Mouse (Mus musculus): ENCODE results near the gene Hspg2.
A peak's percentile ranks its signal among the peaks of the same experiment; 100 is the strongest.

Gene Hspg2

DNA sequence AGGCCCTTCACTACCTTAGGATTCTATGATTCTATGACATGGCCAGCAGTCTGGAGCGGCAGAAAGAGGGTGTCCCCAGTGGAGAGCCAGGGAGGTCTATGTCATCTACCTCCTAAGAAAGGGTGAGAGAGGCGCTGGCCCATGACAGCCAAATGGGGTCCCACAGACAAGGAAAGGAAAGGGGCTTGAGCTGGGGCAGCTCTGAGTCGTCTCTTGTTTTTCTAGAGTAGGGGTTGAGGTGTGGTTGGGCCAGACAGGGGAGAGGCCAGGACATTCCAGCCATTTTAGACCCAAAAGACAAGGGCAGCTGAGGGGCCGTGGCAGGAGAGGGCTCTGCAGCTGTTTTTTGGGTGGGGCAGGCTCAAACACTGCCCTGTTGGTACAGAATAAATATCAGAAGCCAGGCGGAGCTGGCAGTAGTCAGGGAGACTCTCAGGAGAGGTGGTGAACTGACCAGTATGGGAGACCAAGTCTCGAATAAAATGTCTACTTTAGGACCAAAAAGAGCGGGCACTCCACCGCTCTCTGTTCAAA, 15.3 kb upstream of the Hspg2 start, which contains the start of gene 1700013G24Rik:
1700013G24Rik (plus strand) TSS at position 51 of the 534 bp plus-strand sequence.
- no peaks in the 10 kb centered on the region for H3K27me3 ChIP-seq (ENCODE audit: control insufficient read depth, insufficient read depth, low read length, poor library complexity, severe bottlenecking)
- H3K36me3 ChIP-seq (ENCODE audit: control insufficient read depth, insufficient read depth, low read length, poor library complexity, severe bottlenecking): no peaks in the 10 kb centered on the region
- no peak for DNase-seq (ENCODE audit: low read depth, low spot score)

DNA sequence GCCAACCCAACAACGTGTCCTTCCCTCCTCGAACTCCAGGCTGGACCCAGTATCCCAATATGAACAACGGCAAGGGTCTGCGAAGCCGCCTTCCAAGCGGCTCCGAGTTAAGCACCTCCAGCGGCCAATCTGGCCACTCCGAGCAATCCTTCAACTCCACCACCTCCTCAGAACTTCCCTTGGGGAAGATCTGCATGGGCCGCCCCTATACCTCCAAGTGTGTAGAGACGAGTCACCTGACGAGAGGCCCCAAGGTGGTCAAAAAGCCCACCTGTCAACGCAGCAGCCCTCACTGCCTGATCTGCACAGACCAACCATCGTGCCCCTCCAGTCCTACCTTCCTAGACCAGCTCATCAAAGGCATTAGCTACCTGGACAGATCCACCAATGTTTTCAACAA, 14.0 kb upstream of the Hspg2 start:
- Histone ChIP-seq H3K36me3 (ENCODE audit: control insufficient read depth, insufficient read depth, low read length, poor library complexity, severe bottlenecking) (no peaks in the 10 kb centered on the region), H3K27me3 (ENCODE audit: control insufficient read depth, insufficient read depth, low read length, poor library complexity, severe bottlenecking) (no peaks in the 10 kb centered on the region)
- no peak for DNase-seq (ENCODE audit: low read depth, low spot score)

DNA sequence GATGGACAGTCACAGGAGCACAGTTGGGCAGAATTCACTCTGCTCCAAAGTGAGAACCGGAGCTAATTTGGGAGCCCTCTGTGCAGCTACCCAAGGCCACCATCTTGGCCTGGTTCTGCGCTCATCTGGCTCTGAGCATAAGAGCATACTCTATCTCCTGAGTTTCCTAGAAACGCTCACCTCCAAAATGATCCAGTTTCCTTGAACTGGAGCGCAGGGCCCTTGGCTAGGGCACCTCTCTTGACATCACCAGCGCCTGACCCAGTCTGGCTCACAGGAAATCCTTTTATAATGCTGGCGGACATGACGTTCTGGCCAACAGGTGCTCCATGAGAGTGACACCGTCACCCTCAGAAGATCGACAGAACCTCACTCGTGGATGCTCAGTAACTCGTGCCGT, 12.0 kb upstream of the Hspg2 start:
- no peak for DNase-seq (ENCODE audit: low read depth, low spot score)
- Histone ChIP-seq H3K27me3 (ENCODE audit: control insufficient read depth, insufficient read depth, low read length, poor library complexity, severe bottlenecking) (no peaks in the 10 kb centered on the region), H3K36me3 (ENCODE audit: control insufficient read depth, insufficient read depth, low read length, poor library complexity, severe bottlenecking) (no peaks in the 10 kb centered on the region)

DNA sequence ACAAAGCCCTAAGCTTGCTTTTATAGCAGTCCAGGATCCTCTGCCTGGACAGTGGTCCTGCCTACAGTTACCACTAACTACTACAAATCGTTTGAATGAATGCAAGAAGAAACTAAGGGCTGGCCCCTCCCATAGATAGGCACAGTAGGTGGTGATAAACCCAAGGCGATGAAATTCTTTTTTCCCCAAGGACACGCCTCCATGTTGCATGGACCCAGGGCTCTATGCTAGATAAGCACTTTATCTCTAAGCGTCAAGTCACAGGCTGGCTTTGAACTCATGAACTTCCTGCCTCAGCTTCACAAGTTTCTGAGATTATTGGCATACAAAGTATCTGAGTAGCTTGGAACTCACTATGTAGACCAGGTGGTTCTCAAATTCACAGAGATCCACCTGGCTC, 11.3 kb upstream of the Hspg2 start:
- Histone ChIP-seq H3K27me3 (ENCODE audit: control insufficient read depth, insufficient read depth, low read length, poor library complexity, severe bottlenecking) (no peaks in the 10 kb centered on the region), H3K36me3 (ENCODE audit: control insufficient read depth, insufficient read depth, low read length, poor library complexity, severe bottlenecking) (no peaks in the 10 kb centered on the region)
- no peak for DNase-seq (ENCODE audit: low read depth, low spot score)

DNA sequence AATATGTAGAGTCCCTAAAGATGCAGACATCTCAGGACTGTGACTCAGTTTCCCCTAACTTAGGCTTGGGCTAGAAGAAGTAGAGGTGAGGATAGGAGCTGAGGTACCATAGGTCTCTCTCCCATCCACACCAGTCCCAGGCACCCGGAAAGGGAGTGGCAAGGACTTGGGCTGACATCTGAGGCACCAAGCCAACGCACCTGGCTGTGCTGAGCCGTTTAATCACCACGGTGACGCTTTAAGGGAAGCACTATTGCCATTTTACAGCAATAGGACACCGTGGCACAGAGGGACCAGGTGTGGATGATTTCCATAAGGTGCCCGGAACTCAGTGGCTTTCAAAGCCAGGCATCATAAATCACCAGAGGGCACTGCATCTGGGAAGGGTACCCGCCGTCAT, 10.3 kb upstream of the Hspg2 start:
- H3K36me3 ChIP-seq (ENCODE audit: control insufficient read depth, insufficient read depth, low read length, poor library complexity, severe bottlenecking): no peaks in the 10 kb centered on the region
- DNase-seq (ENCODE audit: low read depth, low spot score): no peak
- no peaks in the 10 kb centered on the region for H3K27me3 ChIP-seq (ENCODE audit: control insufficient read depth, insufficient read depth, low read length, poor library complexity, severe bottlenecking)

DNA sequence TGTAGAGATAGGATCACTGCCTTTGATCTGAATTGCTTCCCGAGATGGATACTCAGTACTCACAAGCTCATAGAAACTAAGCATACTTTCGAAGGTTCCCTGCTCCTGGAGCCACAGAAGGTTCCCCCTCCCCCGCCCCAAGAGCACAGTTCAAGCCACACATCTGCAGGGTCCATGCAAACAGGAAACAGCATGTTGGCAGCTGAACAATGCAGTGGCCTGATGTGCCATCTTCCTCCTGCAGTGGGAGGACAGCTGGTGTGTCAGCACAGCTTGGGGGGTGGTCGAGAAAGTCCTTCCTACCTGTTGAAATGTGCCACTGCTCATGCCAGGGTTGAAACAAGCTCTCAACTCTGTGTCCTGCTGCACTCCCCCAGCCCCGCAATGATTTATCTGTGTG, 9.7 kb upstream of the Hspg2 start:
- H3K27me3 ChIP-seq (ENCODE audit: control insufficient read depth, insufficient read depth, low read length, poor library complexity, severe bottlenecking): no peaks in the 10 kb centered on the region
- no peak for DNase-seq (ENCODE audit: low read depth, low spot score)
- no peaks in the 10 kb centered on the region for H3K36me3 ChIP-seq (ENCODE audit: control insufficient read depth, insufficient read depth, low read length, poor library complexity, severe bottlenecking)

DNA sequence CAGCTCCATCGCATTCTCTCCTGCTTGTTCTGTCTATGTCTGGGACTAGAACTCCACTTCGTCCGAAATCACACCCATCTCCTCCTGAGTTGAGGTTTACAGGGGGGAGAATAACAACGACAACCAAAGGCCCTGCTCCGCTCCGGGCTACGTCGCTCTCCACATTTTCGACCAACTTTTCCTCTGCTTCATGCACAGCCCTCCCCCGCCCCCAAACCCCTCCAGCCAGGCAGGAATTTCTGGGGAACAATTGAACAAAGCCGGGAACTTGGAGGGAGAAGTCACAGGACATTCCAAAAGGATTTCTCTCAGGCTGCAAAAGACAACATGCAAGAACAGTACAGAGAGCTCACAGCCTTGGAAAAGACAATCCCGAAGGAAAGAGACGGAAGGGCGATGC, 7.9 kb upstream of the Hspg2 start:
- Histone ChIP-seq H3K27me3 (ENCODE audit: control insufficient read depth, insufficient read depth, low read length, poor library complexity, severe bottlenecking) (no peaks in the 10 kb centered on the region), H3K36me3 (ENCODE audit: control insufficient read depth, insufficient read depth, low read length, poor library complexity, severe bottlenecking) (no peaks in the 10 kb centered on the region)
- no peak for DNase-seq (ENCODE audit: low read depth, low spot score)

DNA sequence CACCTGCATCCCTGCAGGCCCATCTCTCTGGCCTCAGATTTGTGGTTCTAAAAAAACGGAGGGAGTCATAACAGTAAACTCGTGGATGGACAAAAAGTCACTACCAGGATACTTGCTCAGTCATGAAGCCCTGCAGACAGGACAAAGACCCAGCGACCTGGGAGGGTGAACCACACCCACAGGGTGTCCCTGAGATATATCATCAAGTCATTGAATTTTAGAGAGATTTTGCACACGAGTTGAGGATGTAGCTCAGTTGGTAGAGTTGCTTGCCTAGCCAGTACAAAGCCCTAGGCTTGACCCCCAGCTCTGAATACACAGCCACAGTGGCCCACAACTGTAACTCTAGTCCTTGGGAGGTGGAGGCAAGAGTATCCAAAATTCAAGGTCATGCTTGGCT, 7.4 kb upstream of the Hspg2 start:
- Histone ChIP-seq H3K27me3 (ENCODE audit: control insufficient read depth, insufficient read depth, low read length, poor library complexity, severe bottlenecking) (no peaks in the 10 kb centered on the region), H3K36me3 (ENCODE audit: control insufficient read depth, insufficient read depth, low read length, poor library complexity, severe bottlenecking) (no peaks in the 10 kb centered on the region)
- DNase-seq (ENCODE audit: low read depth, low spot score): no peak

DNA sequence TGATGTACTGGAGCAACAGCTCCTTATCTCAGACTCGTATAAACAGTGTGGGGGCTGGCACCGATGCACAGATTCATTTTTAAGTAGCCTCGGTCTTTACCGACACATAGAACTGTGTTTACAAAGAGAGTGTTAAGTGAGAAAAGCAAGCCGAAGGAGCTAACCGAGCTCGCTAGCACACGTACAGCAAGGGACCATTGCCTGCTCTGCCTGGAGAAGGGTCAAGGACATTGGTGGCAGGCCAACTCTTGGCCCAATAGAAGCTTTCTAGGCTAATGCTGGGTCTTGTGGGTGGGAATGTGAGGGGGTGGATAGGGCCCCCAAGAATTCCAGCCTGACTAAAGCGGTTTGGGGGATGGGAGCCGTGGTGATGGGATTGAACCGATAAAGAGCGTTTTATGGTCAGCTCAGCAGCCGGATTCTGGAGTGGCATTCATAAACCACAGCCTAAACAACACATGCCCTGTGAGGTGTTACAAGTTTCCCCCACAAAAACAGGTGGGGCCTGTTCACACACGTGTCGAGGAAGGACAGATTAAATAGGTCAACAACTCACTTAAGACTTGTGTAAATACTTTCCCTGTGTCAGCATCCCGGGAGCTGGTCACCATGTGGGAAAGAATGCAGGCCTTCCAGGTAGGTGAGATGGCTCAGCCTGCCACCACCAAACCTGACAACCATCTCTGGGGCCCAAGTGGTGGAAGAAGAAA, 6.4 kb upstream of the Hspg2 start:
- DNase-seq (ENCODE audit: low read depth, low spot score): no peak
- H3K27me3 ChIP-seq (ENCODE audit: control insufficient read depth, insufficient read depth, low read length, poor library complexity, severe bottlenecking): no peaks in the 10 kb centered on the region
- H3K36me3 ChIP-seq (ENCODE audit: control insufficient read depth, insufficient read depth, low read length, poor library complexity, severe bottlenecking): no peaks in the 10 kb centered on the region

DNA sequence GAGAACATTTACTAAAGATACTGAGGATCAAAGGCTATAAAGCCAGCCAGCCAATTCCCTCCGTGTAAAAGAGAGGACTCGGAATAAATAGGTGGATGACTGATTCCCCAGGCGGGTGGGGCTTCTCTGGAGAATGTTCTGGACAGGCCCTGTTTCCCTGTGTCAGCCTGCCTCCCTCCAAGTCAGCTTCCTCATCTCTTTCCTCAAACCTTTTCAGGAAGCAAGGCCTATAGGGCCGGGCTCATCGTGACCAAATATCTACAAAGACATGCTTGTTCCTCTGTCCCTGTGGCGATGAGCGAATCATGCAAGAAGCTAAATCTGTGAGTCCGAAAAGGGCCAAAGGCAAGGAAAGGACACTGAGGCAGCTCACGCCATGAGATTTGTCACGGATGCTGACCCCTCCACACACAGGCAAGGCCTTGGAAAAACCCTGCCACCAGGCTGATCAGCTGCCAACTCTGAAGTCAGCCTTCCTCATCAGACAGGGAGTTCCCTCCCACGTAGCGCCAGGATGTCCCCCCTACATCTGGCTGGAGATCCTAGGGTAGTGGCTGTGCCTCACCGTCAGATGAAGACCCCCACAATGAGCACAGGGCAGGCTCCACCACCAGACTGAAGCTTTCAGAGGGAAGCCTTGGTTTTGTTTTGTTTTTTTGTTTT, 3.3 kb upstream of the Hspg2 start:
- Histone ChIP-seq H3K36me3 (ENCODE audit: control insufficient read depth, insufficient read depth, low read length, poor library complexity, severe bottlenecking) (no peaks in the 10 kb centered on the region), H3K27me3 (ENCODE audit: control insufficient read depth, insufficient read depth, low read length, poor library complexity, severe bottlenecking) (no peaks in the 10 kb centered on the region; the same call in 1 of the 2 replicates)
- DNase-seq (ENCODE audit: low read depth, low spot score): no peak

DNA sequence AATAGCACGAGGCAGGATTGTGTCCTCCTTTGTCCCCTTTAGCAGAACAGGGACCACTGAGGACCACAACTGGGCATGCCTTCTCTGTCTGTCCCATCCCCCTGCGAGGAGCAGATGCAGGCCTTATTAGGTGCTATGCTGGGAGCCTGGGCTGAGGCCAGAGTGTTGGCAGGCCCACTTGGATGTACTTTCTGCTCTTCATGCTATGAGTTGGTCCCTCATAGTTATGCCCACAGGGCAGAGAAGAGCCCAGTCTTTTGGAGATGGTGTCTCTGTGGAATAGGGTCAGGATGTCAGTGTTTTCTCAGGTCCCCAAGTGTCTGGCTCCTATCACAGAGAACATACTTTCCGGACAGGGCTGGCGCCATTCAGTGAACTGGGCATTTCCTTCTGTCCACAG, 1.6 kb upstream of the Hspg2 start:
- H3K27me3 ChIP-seq (ENCODE audit: control insufficient read depth, insufficient read depth, low read length, poor library complexity, severe bottlenecking): no peaks in the 10 kb centered on the region; the same call in 1 of the 2 replicates
- H3K36me3 ChIP-seq (ENCODE audit: control insufficient read depth, insufficient read depth, low read length, poor library complexity, severe bottlenecking): no peaks in the 10 kb centered on the region
- no peak for DNase-seq (ENCODE audit: low read depth, low spot score)

DNA sequence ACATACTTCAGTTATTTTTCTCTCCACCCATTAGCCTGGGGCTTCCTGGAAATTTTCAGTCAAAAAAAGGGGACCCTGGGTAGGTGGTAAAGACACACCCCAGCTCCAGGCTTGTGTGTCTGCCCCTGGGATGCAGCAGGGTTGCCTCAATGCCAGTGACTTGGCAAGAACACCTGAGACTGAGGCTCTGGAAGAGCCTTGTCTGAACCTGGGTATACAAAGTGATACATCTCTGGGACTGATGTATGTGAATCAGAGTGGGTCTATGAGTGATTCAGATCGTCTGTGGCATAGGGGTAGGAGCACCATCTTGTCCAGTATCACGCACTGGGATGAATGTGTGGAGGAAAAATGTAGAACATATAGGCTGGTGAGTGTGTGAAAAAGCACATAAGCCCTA, 1.0 kb upstream of the Hspg2 start:
- DNase-seq (ENCODE audit: low read depth, low spot score): no peak
- no peaks in the 10 kb centered on the region; the same call in 1 of the 2 replicates for H3K27me3 ChIP-seq (ENCODE audit: control insufficient read depth, insufficient read depth, low read length, poor library complexity, severe bottlenecking)

DNA sequence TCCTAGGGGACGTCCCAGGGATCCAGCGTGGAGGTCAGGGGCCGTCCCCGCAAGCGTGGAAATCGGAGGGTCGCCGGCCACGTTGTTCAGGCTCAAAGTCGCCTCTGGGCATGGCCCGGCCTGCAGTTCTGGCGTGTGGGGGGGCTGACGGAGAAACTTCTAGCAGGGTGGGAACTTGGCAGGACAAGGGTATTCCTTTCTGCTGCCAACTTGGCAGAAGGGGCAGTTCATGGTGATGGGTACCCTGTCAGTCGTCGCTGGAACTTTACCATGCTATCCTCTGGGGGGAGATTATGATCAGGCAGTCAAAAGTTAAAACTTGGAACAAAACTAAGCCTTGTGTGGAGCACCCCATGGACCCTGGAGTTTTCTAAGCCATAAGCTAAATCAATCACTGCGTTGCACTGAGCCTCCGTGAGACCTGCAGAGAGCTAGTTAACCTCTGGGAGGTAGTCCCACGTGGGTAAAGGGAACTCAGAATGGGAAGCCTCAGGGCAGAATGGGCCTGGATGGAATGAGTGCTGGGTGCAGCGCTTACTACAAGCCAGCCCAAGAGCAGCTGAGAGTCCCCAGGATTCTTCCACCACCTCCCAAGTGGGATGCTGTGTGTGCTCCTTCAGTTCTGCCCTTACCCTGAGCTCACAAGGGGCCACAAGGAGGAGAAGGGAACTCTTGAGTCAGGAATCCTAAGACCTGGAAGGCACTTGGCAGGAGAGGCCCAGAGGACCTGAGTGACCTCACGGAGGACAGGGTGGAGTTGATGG, 694 bp downstream of the Hspg2 start:
- Histone ChIP-seq H3K36me3 (ENCODE audit: control insufficient read depth, insufficient read depth, low read length, poor library complexity, severe bottlenecking) (no peaks in the 10 kb centered on the region), H3K27me3 (ENCODE audit: control insufficient read depth, insufficient read depth, low read length, poor library complexity, severe bottlenecking) (no peaks in the 10 kb centered on the region; the same call in 1 of the 2 replicates)
- DNase-seq (ENCODE audit: low read depth, low spot score): peak; percentile 27

More for the DNA sequence above, 1.0 kb upstream of the Hspg2 start:
- no peaks in the 10 kb centered on the region for H3K36me3 ChIP-seq (ENCODE audit: control insufficient read depth, insufficient read depth, low read length, poor library complexity, severe bottlenecking)

DNA sequence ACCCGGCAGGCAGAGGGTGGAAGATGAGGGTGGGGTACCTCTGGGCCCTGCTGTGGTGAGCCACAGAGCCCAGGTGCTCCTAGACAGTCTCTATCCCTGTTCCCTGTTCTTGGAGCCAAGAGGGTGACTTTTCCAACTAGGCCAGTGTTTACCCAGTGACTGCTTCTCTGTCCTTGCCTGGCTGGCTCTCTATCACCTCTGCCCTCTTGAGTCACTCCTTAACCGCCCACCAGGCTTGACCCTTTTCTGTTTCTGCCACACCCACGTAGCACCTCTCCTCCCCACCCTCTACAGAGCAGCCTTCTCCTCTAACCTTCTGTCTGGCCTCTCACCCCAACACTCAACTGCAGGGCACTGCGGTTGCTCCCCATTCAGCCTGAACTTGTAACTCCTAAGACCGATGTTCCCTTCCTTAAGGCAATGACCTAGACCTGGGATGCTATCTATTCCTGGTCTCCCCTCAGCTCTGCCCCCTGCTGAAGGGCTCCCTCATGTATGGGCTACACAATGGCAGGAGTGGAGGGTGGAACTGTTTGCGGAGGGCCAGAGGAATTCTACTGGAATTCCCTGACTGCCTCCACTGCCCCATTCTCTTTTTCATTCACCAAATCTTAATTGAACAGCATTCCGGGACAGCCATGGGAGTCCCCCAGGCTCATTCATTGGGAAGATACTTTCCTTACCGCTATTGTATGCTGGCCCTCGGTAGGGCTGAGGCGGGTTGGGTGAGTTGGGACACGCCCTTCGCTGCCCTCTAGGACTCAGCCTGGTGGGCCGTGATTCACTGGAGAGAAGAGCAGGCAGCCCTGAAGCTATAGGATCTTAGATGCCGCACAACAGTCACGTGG, 1.5 kb downstream of the Hspg2 start:
- no peak for DNase-seq (ENCODE audit: low read depth, low spot score)
- Histone ChIP-seq H3K27me3 (ENCODE audit: control insufficient read depth, insufficient read depth, low read length, poor library complexity, severe bottlenecking) (no peaks in the 10 kb centered on the region; the same call in 1 of the 2 replicates), H3K36me3 (ENCODE audit: control insufficient read depth, insufficient read depth, low read length, poor library complexity, severe bottlenecking) (no peaks in the 10 kb centered on the region)

Data from splenic B cell, adult 2 months (primary cell).